Mouse (Mus musculus): ENCODE data around the gene C2cd5. TPM values are rescaled to one million over a fixed set of nuclear protein-coding genes. Genes with fewer than 3 reads are reported as not detected.

C2cd5 gene
- polyA plus RNA-seq, 1 experiment from 2014 or later, result 9.0 TPM

DNA sequence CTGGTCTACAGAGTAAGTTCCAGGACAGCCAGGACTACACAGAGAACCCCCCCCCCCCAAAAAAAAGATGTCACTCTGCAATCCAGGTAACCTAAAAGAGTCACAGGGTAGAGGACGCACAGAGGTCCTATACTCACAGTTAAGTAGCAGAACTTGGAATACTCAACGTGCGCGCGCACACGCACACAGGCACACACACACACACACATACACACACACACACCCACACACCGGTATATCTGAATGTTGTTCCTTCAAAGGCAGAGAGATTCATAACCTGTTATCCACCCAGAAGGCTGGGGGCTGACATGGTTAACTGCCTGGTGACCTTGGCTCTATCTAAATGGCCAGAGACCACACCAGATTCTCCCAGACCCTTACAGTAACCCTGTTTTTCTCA, 36.7 kb upstream of the C2cd5 start:
- H3K4me2 ChIP-seq (replicated peaks; ENCODE audit: low read depth, low read length), result no peak overlapping the region
- no peak for ATAC-seq
- H3K27ac ChIP-seq (ENCODE audit: low read length), result no peak overlapping the region
- 95% methylated on average over 7 of the region's 7 CpGs for WGBS
- H3K4me3 ChIP-seq (ENCODE audit: low read depth, low read length), result no peak overlapping the region
- no peak for TF ChIP-seq EP300 (IDR thresholded peaks at IDR 0.05)
- no peak for TF ChIP-seq CTCF (IDR thresholded peaks at IDR 0.05)
- no peaks in the 10 kb centered on the region for H3K27me3 ChIP-seq (replicated peaks; ENCODE audit: insufficient read depth, low read length)
- H3K36me3 ChIP-seq (ENCODE audit: insufficient read depth, low read length), result no peaks in the 10 kb centered on the region
- DNase-seq (ENCODE audit: low spot score), result no peak
- H3K9me3 ChIP-seq (ENCODE audit: low read length), result no peaks in the 10 kb centered on the region
- no peak overlapping the region for H3K9ac ChIP-seq (replicated peaks; ENCODE audit: low read depth)
- no peaks in the 10 kb centered on the region for H3K4me1 ChIP-seq (ENCODE audit: insufficient read depth, low read depth, low read length)

DNA sequence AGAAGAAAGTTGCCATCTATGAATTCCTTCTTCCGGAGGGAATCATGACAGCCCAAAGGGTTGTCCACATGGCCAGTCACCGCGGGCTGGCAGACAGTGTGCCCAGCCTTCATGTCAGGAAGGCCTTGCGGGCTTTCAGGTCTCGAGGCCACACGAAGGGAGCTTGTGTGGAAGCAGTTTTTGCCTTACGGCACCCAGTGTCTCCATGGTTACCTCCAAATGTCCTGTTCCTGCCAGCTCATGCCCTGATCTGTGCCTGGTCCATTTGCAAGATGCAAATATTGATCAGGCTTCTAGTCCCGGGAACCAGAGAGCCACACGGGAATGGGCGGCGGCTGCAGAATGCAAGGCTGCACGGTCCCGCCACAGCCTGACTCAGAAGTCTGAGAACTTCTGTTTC, 35.2 kb upstream of the C2cd5 start:
- DNase-seq (ENCODE audit: low spot score) (no peak), ATAC-seq (no peak)
- Histone ChIP-seq H3K36me3 (ENCODE audit: insufficient read depth, low read length) (no peaks in the 10 kb centered on the region), H3K4me2 (replicated peaks; ENCODE audit: low read depth, low read length) (no peak overlapping the region), H3K9ac (replicated peaks; ENCODE audit: low read depth) (no peak overlapping the region), H3K9me3 (ENCODE audit: low read length) (no peaks in the 10 kb centered on the region), H3K4me3 (ENCODE audit: low read depth, low read length) (no peak overlapping the region), H3K4me1 (ENCODE audit: insufficient read depth, low read depth, low read length) (no peaks in the 10 kb centered on the region), H3K27me3 (replicated peaks; ENCODE audit: insufficient read depth, low read length) (no peaks in the 10 kb centered on the region), H3K27ac (ENCODE audit: low read length) (no peak overlapping the region)
- 85% methylated on average over 13 of the region's 13 CpGs for WGBS
- TF ChIP-seq EP300 (IDR thresholded peaks at IDR 0.05), result no peak
- no peak for TF ChIP-seq CTCF (IDR thresholded peaks at IDR 0.05)

- Histone ChIP-seq H3K36me3 (ENCODE audit: insufficient read depth, low read length) (no peaks in the 10 kb centered on the region), H3K4me1 (ENCODE audit: insufficient read depth, low read depth, low read length) (no peaks in the 10 kb centered on the region), H3K4me3 (ENCODE audit: low read depth, low read length) (no peak overlapping the region), H3K9me3 (ENCODE audit: low read length) (no peaks in the 10 kb centered on the region), H3K9ac (replicated peaks; ENCODE audit: low read depth) (no peak overlapping the region), H3K27me3 (replicated peaks; ENCODE audit: insufficient read depth, low read length) (no peaks in the 10 kb centered on the region), H3K27ac (ENCODE audit: low read length) (no peak overlapping the region), H3K4me2 (replicated peaks; ENCODE audit: low read depth, low read length) (no peak overlapping the region)
- TF ChIP-seq EP300 (IDR thresholded peaks at IDR 0.05), result no peak
- ATAC-seq, result no peak
- DNase-seq (ENCODE audit: low spot score), result no peak
- 83% methylated on average over 2 of the region's 2 CpGs for WGBS
Observed at GRCm38 (mm10) chr6:143133150-143133549, 33.2 kb upstream of the C2cd5 start.

DNA sequence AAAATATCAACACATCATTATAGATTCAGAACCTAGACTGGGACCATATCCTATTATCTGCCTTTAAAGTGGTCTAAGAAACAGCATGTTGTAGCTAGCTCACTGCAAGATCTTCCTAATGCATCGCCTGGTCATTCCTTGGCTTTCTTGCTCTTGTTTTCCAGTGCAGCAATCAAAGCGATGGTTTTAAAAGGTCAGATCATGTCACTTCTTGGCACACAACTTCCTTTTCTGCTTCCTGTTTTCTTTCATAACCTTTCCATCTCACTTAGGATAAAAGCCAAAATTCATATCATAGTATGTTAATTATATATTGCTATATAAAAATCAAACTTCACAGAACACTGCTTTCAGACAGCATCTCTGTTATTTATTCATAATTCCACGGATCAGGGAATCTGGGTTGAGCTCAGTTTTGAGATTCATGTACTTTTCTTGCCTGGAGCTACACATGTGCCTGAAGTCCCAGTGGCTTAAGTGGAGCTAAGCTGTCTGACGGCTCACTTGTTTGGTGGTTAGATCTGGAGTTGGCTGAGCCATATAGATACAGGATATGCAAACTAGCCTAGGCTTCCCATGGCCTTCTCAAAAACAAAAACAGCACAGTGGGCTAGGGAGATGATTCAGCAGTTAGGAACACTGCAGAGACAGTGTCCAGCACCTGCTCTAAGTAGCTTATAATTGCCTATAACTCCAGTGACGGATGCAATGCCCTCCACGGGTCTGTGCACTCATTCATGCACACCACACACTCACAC, 32.1 kb upstream of the C2cd5 start:
- 63% methylated on average over 6 of the region's 6 CpGs for WGBS
- Histone ChIP-seq H3K9ac (replicated peaks; ENCODE audit: low read depth) (no peak overlapping the region), H3K4me1 (ENCODE audit: insufficient read depth, low read depth, low read length) (no peaks in the 10 kb centered on the region), H3K4me3 (ENCODE audit: low read depth, low read length) (no peak overlapping the region), H3K4me2 (replicated peaks; ENCODE audit: low read depth, low read length) (no peak overlapping the region), H3K27me3 (replicated peaks; ENCODE audit: insufficient read depth, low read length) (no peaks in the 10 kb centered on the region), H3K36me3 (ENCODE audit: insufficient read depth, low read length) (no peaks in the 10 kb centered on the region), H3K9me3 (ENCODE audit: low read length) (no peaks in the 10 kb centered on the region), H3K27ac (ENCODE audit: low read length) (no peak overlapping the region)
- TF ChIP-seq CTCF (IDR thresholded peaks at IDR 0.05), result no peak
- TF ChIP-seq EP300 (IDR thresholded peaks at IDR 0.05), result no peak
- DNase-seq (ENCODE audit: low spot score), result no peak
- ATAC-seq, result no peak

DNA sequence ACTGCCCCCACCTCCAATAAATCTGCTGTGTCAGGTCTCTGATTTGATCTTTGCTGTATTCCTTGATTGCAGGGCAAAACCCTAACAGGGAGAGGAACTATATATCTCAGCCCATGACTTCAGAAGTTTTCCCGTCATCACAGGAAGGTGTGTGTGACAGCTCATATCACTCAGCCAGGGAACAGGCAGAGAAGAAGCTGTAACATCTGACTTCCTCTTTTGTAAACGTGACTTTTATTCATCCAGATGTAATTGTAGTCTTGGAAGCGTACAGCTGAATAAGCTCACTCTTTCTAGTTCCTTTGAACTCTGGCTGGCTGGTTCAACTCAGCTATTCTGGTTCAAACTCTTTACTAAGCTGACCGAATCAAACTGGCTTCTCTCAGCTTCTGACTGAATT, 30.5 kb upstream of the C2cd5 start:
- H3K4me1 ChIP-seq (ENCODE audit: insufficient read depth, low read depth, low read length), result no peaks in the 10 kb centered on the region
- DNase-seq (ENCODE audit: low spot score) (no peak), ATAC-seq (no peak)
- WGBS, result 69% methylated on average over 4 of the region's 4 CpGs
- TF ChIP-seq EP300 (IDR thresholded peaks at IDR 0.05), result no peak
- TF ChIP-seq CTCF (IDR thresholded peaks at IDR 0.05), result no peak
- H3K27me3 ChIP-seq (replicated peaks; ENCODE audit: insufficient read depth, low read length), result no peaks in the 10 kb centered on the region
- no peak overlapping the region for H3K4me2 ChIP-seq (replicated peaks; ENCODE audit: low read depth, low read length)
- H3K9me3 ChIP-seq (ENCODE audit: low read length), result no peaks in the 10 kb centered on the region
- H3K4me3 ChIP-seq (ENCODE audit: low read depth, low read length), result no peak overlapping the region
- H3K9ac ChIP-seq (replicated peaks; ENCODE audit: low read depth), result no peak overlapping the region
- no peaks in the 10 kb centered on the region for H3K36me3 ChIP-seq (ENCODE audit: insufficient read depth, low read length)
- no peak overlapping the region for H3K27ac ChIP-seq (ENCODE audit: low read length)

DNA sequence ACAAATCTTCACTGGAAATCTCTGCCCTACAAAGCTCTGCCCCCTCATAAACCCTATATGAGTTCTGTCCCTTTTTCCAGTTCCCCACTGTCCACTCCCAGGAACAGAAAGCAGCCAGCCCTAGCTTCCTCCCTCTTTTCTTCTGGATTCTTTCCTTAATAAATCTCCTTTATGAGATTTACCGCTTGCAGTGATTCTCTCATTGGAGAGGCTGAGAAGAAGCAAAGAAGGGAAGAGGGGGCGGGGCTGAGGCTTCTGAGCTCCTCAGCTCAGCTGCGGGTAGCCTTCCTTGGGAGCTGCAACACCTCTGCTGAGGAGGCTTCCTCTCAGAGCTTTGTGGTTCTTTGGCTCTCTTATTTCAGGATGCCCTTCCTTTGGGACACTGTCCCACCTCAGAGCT, 30.0 kb upstream of the C2cd5 start:
- no peak for DNase-seq (ENCODE audit: low spot score)
- 79% methylated on average over 3 of the region's 3 CpGs for WGBS
- H3K4me1 ChIP-seq (ENCODE audit: insufficient read depth, low read depth, low read length), result no peaks in the 10 kb centered on the region
- no peak for ATAC-seq
- H3K4me2 ChIP-seq (replicated peaks; ENCODE audit: low read depth, low read length), result no peak overlapping the region
- H3K27me3 ChIP-seq (replicated peaks; ENCODE audit: insufficient read depth, low read length), result no peaks in the 10 kb centered on the region
- no peak overlapping the region for H3K27ac ChIP-seq (ENCODE audit: low read length)
- H3K36me3 ChIP-seq (ENCODE audit: insufficient read depth, low read length), result no peaks in the 10 kb centered on the region
- H3K4me3 ChIP-seq (ENCODE audit: low read depth, low read length), result no peak overlapping the region
- no peak overlapping the region for H3K9ac ChIP-seq (replicated peaks; ENCODE audit: low read depth)
- H3K9me3 ChIP-seq (ENCODE audit: low read length), result no peaks in the 10 kb centered on the region
- TF ChIP-seq EP300 (IDR thresholded peaks at IDR 0.05), result no peak
- no peak for TF ChIP-seq CTCF (IDR thresholded peaks at IDR 0.05)

DNA sequence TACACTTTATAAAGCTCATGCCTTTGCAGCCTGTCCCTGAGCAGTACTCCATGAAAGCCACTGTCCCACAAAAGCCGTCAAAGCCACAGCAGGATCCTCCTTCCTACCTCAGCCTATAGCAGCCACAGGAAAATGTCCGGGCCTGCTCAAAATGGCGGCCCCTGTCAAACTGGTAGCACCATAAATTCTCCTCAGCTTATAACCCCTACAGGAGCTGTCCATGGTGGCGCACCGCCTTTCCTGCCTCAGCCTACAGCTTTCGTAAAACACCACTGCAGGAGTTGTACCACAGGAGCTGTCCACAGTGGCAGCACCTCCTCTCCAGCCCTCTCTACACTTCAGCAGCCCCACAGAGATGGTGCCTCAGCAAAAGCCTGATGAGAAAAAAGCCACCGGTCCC, 29.5 kb upstream of the C2cd5 start:
- Histone ChIP-seq H3K4me3 (ENCODE audit: low read depth, low read length) (no peak overlapping the region), H3K27me3 (replicated peaks; ENCODE audit: insufficient read depth, low read length) (no peaks in the 10 kb centered on the region), H3K4me2 (replicated peaks; ENCODE audit: low read depth, low read length) (no peak overlapping the region), H3K9me3 (ENCODE audit: low read length) (no peaks in the 10 kb centered on the region), H3K9ac (replicated peaks; ENCODE audit: low read depth) (no peak overlapping the region), H3K27ac (ENCODE audit: low read length) (no peak overlapping the region), H3K36me3 (ENCODE audit: insufficient read depth, low read length) (no peaks in the 10 kb centered on the region), H3K4me1 (ENCODE audit: insufficient read depth, low read depth, low read length) (no peaks in the 10 kb centered on the region)
- ATAC-seq, result no peak
- WGBS, result 88% methylated on average over 7 of the region's 7 CpGs
- TF ChIP-seq CTCF (IDR thresholded peaks at IDR 0.05), result no peak
- no peak for TF ChIP-seq EP300 (IDR thresholded peaks at IDR 0.05)
- no peak for DNase-seq (ENCODE audit: low spot score)

All from lung, postnatal 0 days (tissue).